Mouse (Mus musculus): ENCODE data around the gene Scgb1b30. TPM values are rescaled to one million over a fixed set of nuclear protein-coding genes. Genes with fewer than 3 reads are reported as not detected.
"Not testable (repeated sequence)": the region's sequence is repeated elsewhere in the genome, so short reads cannot be mapped to it uniquely, and the experiment has no call there.

Scgb1b30 gene
- polyA plus RNA-seq (2016; fragmentation: Nextera tagmentation; extraction: Ambion mirVana) = not detected in 2 replicates

- H3K27me3 ChIP-seq (ENCODE audit: insufficient read depth, poor library complexity, severe bottlenecking) = no peaks in the 10 kb centered on the region
- H3K27ac ChIP-seq = no peak within 1 kb of the TSS
- no peak for DNase-seq (ENCODE audit: low spot score)
- no peak within 1 kb of the TSS for H3K4me3 ChIP-seq
- H3K9me3 ChIP-seq = peaks cover 38% of the 10 kb centered on the region
- H3K36me3 ChIP-seq = no peaks in the 10 kb centered on the region
- WGBS = 78% methylated on average over 3 of the region's 3 CpGs
- no peaks in the 10 kb centered on the region for H3K4me1 ChIP-seq (replicated peaks)
Measured at GRCm38 (mm10) chr7:34094911-34095481, at the start of gene Scgb1b30. Scgb1b30 (plus strand) TSS chr7:34095431.

GRCm38 (mm10) chr7:34068132-34068531 is 27.1 kb upstream of the Scgb1b30 start:
- H3K27ac ChIP-seq; H3K27me3 ChIP-seq (ENCODE audit: insufficient read depth, poor library complexity, severe bottlenecking); H3K4me1 ChIP-seq (replicated peaks); DNase-seq (ENCODE audit: low spot score); H3K4me3 ChIP-seq; H3K36me3 ChIP-seq: not testable (repeated sequence)
- WGBS = 79% methylated on average over 5 of the region's 5 CpGs
- peaks cover 38% of the 10 kb centered on the region for H3K9me3 ChIP-seq

GRCm38 (mm10) chr7:34100002-34100401 is 4.8 kb downstream of the Scgb1b30 start:
- 77% methylated on average over 2 of the region's 2 CpGs for WGBS
- DNase-seq (ENCODE audit: low spot score) = no peak
- no peak overlapping the region for H3K27ac ChIP-seq
- H3K27me3 ChIP-seq (ENCODE audit: insufficient read depth, poor library complexity, severe bottlenecking) = no peaks in the 10 kb centered on the region
- no peak overlapping the region for H3K4me3 ChIP-seq
- H3K4me1 ChIP-seq (replicated peaks) = no peaks in the 10 kb centered on the region
- peaks cover 39% of the 10 kb centered on the region for H3K9me3 ChIP-seq
- H3K36me3 ChIP-seq = no peaks in the 10 kb centered on the region

- H3K9me3 ChIP-seq = peaks cover 35% of the 10 kb centered on the region
- DNase-seq (ENCODE audit: low spot score) = no peak
- no peaks in the 10 kb centered on the region for H3K4me1 ChIP-seq (replicated peaks)
- H3K4me3 ChIP-seq = no peak overlapping the region
- H3K27me3 ChIP-seq (ENCODE audit: insufficient read depth, poor library complexity, severe bottlenecking) = no peaks in the 10 kb centered on the region
- no peaks in the 10 kb centered on the region for H3K36me3 ChIP-seq
- H3K27ac ChIP-seq = no peak overlapping the region
Measured at GRCm38 (mm10) chr7:34101276-34101675, 6.0 kb downstream of the Scgb1b30 start.

GRCm38 (mm10) chr7:34109190-34109589 is 14.0 kb downstream of the Scgb1b30 start:
- 85% methylated on average over 5 of the region's 5 CpGs for WGBS
- no peaks in the 10 kb centered on the region for H3K4me1 ChIP-seq (replicated peaks)
- H3K27me3 ChIP-seq (ENCODE audit: insufficient read depth, poor library complexity, severe bottlenecking) = no peaks in the 10 kb centered on the region
- peaks cover 47% of the 10 kb centered on the region for H3K36me3 ChIP-seq
- no peak for DNase-seq (ENCODE audit: low spot score)
- H3K4me3 ChIP-seq = no peak overlapping the region
- no peak overlapping the region for H3K27ac ChIP-seq
- H3K9me3 ChIP-seq = peaks cover 3% of the 10 kb centered on the region; the same call in 1 of the 2 replicates

- H3K4me1 ChIP-seq (replicated peaks) = no peaks in the 10 kb centered on the region
- no peaks in the 10 kb centered on the region for H3K27me3 ChIP-seq (ENCODE audit: insufficient read depth, poor library complexity, severe bottlenecking)
- H3K4me3 ChIP-seq = no peak overlapping the region
- no peak for DNase-seq (ENCODE audit: low spot score)
- no peak overlapping the region for H3K27ac ChIP-seq
- peaks cover 84% of the 10 kb centered on the region for H3K36me3 ChIP-seq
- no peaks in the 10 kb centered on the region for H3K9me3 ChIP-seq
- WGBS = 96% methylated on average over 3 of the region's 3 CpGs
Measured at GRCm38 (mm10) chr7:34116601-34117000, 21.4 kb downstream of the Scgb1b30 start.

- peaks cover 67% of the 10 kb centered on the region for H3K36me3 ChIP-seq
- WGBS = 65% methylated on average over 1 of the region's 1 CpGs
- not testable (repeated sequence) for H3K27ac ChIP-seq; DNase-seq (ENCODE audit: low spot score); H3K27me3 ChIP-seq (ENCODE audit: insufficient read depth, poor library complexity, severe bottlenecking); H3K4me1 ChIP-seq (replicated peaks); H3K4me3 ChIP-seq; H3K9me3 ChIP-seq
Measured at GRCm38 (mm10) chr7:34120636-34121035, 25.4 kb downstream of the Scgb1b30 start.

GRCm38 (mm10) chr7:34122987-34123720 is 27.9 kb downstream of the Scgb1b30 start:
- no peak overlapping the region for H3K27ac ChIP-seq
- H3K4me1 ChIP-seq (replicated peaks) = no peaks in the 10 kb centered on the region
- H3K9me3 ChIP-seq = peaks cover 14% of the 10 kb centered on the region; the same call in 1 of the 2 replicates
- 93% methylated on average over 6 of the region's 6 CpGs for WGBS
- H3K36me3 ChIP-seq = peaks cover 66% of the 10 kb centered on the region
- H3K27me3 ChIP-seq (ENCODE audit: insufficient read depth, poor library complexity, severe bottlenecking) = no peaks in the 10 kb centered on the region
- no peak overlapping the region for H3K4me3 ChIP-seq
- DNase-seq (ENCODE audit: low spot score) = no peak

- Histone ChIP-seq H3K36me3 (peaks cover 65% of the 10 kb centered on the region), H3K9me3 (peaks cover 14% of the 10 kb centered on the region; the same call in 1 of the 2 replicates), H3K27ac (no peak overlapping the region), H3K27me3 (ENCODE audit: insufficient read depth, poor library complexity, severe bottlenecking) (no peaks in the 10 kb centered on the region), H3K4me1 (replicated peaks) (no peaks in the 10 kb centered on the region), H3K4me3 (no peak overlapping the region)
- no peak for DNase-seq (ENCODE audit: low spot score)
- WGBS = 92% methylated on average over 9 of the region's 9 CpGs
Measured at GRCm38 (mm10) chr7:34125346-34125745, 30.1 kb downstream of the Scgb1b30 start.

- no peak for DNase-seq (ENCODE audit: low spot score)
- peaks cover 14% of the 10 kb centered on the region; the same call in 1 of the 2 replicates for H3K9me3 ChIP-seq
- H3K27ac ChIP-seq = no peak overlapping the region
- peaks cover 3% of the 10 kb centered on the region; the same call in 1 of the 2 replicates for H3K4me1 ChIP-seq (replicated peaks)
- H3K27me3 ChIP-seq (ENCODE audit: insufficient read depth, poor library complexity, severe bottlenecking) = no peaks in the 10 kb centered on the region
- 87% methylated on average over 3 of the region's 3 CpGs for WGBS
- H3K36me3 ChIP-seq = peaks cover 62% of the 10 kb centered on the region
- H3K4me3 ChIP-seq = no peak overlapping the region
Measured at GRCm38 (mm10) chr7:34126291-34126690, 31.1 kb downstream of the Scgb1b30 start.

- 74% methylated on average over 3 of the region's 3 CpGs for WGBS
- H3K36me3 ChIP-seq = peaks cover 33% of the 10 kb centered on the region
- H3K27ac ChIP-seq = no peak overlapping the region
- H3K9me3 ChIP-seq = peaks cover 14% of the 10 kb centered on the region; the same call in 1 of the 2 replicates
- no peak for DNase-seq (ENCODE audit: low spot score)
- no peaks in the 10 kb centered on the region for H3K27me3 ChIP-seq (ENCODE audit: insufficient read depth, poor library complexity, severe bottlenecking)
- H3K4me1 ChIP-seq (replicated peaks) = peaks cover 28% of the 10 kb centered on the region
- H3K4me3 ChIP-seq = peak overlapping the region; percentile 78; the same call in 1 of the 2 replicates
Measured at GRCm38 (mm10) chr7:34131118-34131517, 35.9 kb downstream of the Scgb1b30 start.

- 12% methylated on average over 3 of the region's 3 CpGs for WGBS
- Histone ChIP-seq H3K4me3 (peak overlapping the region; percentile 78), H3K27ac (peak overlapping the region; percentile 93), H3K9me3 (peaks cover 6% of the 10 kb centered on the region; the same call in 1 of the 2 replicates), H3K4me1 (replicated peaks) (peaks cover 28% of the 10 kb centered on the region), H3K36me3 (peaks cover 25% of the 10 kb centered on the region), H3K27me3 (ENCODE audit: insufficient read depth, poor library complexity, severe bottlenecking) (no peaks in the 10 kb centered on the region)
- no peak for DNase-seq (ENCODE audit: low spot score)
Measured at GRCm38 (mm10) chr7:34131959-34132354, 36.7 kb downstream of the Scgb1b30 start.

GRCm38 (mm10) chr7:34132355-34133079 is 37.3 kb downstream of the Scgb1b30 start:
- Histone ChIP-seq H3K36me3 (peaks cover 19% of the 10 kb centered on the region), H3K9me3 (0 out of 2 replicates have a peak, but pooled peaks cover under 1% of the 10 kb centered on the region), H3K4me3 (peak overlapping the region; percentile 78), H3K27me3 (ENCODE audit: insufficient read depth, poor library complexity, severe bottlenecking) (no peaks in the 10 kb centered on the region), H3K27ac (peak overlapping the region; percentile 93), H3K4me1 (replicated peaks) (peaks cover 28% of the 10 kb centered on the region)
- peak; percentile 59 for DNase-seq (ENCODE audit: low spot score)
- under 1% methylated on average over 116 of the region's 116 CpGs for WGBS

All from hindbrain, embryonic 10.5 days (tissue).